In the genomic region with DNA sequence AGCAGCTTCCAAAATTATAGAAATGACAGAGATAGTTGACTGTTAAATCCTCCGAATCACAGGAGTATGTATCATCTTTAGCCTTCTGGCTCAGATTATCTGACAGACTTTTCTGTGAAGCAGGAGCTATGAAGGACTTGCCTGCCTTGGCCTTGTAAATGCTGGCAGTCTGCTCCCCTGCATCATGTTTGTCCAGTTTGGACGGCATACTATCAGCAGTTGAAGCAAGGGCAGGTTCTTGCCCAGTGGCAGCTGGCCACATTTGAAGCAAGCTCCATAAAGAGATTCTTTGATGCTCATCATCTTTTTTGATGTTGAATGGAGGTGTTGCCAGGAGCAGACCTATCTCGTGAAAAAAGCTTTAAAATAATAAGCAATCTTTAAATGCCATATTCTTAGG, we compare ENCODE assay signal across 15 mouse cellular contexts. TPM values are rescaled to one million over a fixed set of nuclear protein-coding genes. Genes with fewer than 3 reads are reported as not detected.
A peak's percentile ranks its signal among the peaks of the same experiment; 100 is the strongest.
DNase-seq lines count a peak whose midpoint lies in the region.
"Had no signal": no experiment of that assay in that cellular context is flagged by ENCODE, and none has a peak within 500 bp of the region (broad histone marks: within the 10 kb centered on the region; RNA-seq: fewer than 3 reads in every experiment).

No protein-coding gene starts in this region.

- peak; percentile 52 for DNase-seq in adrenal gland, adult 2 months
- DNase-seq in adrenal gland, postnatal 25 days: no peak
- DNase-seq in adrenal gland, postnatal 10 days: peak; percentile 43
- DNase-seq in adrenal gland, postnatal 4 days (ENCODE audit: low spot score in 2 of 2): no peak
- DNase-seq in ovary, adult 18-20 months (ENCODE audit: low spot score): peak; percentile 41
- no peak for DNase-seq in ovary, postnatal 10 days (ENCODE audit: low spot score)
- DNase-seq: B cell, adult 2 months; cerebellum, adult 11 months; cerebellum, adult 18-20 months; cerebellum, adult 8-10 months; cerebellum, adult 9-11 months; cerebellum, postnatal 14 days; cerebellum, postnatal 36 days; embryo, embryonic 11 days had no signal

RNA-seq across cellular contexts. Expression of gene Psmb4, which starts 7.3 kb away (rescaled TPM):
- 100 to 1,000 TPM; 203 to 297 TPM for total RNA-seq in adrenal gland, adult 2 months (2021)
- 236 and 248 TPM in 2 replicates for polyA plus RNA-seq in adrenal gland, adult 2 months (2012; rRNA removed)
- 312 and 325 TPM in 2 replicates for total RNA-seq in adrenal gland, postnatal 25 days (2021)
- total RNA-seq in adrenal gland, postnatal 10 days (2021): 100 to 1,000 TPM; 283 to 296 TPM
- 100 to 1,000 TPM; 326 to 345 TPM for total RNA-seq in adrenal gland, postnatal 4 days (2021)

RNA-seq across cellular contexts. Expression of gene Selenbp1, which starts 38.8 kb away (rescaled TPM):
- 10 to 100 TPM; 47.5 to 52.7 TPM for total RNA-seq in adrenal gland, adult 2 months (2021)
- 102 and 126 TPM in 2 replicates for polyA plus RNA-seq in adrenal gland, adult 2 months (2012; rRNA removed)
- 59.0 and 88.0 TPM in 2 replicates for total RNA-seq in adrenal gland, postnatal 25 days (2021)
- total RNA-seq in adrenal gland, postnatal 10 days (2021): 10 to 100 TPM; 73.8 to 78.3 TPM
- total RNA-seq in adrenal gland, postnatal 4 days (2021): 10 to 100 TPM; 50.8 to 55.9 TPM

RNA-seq across cellular contexts. Expression of gene Pogz, which starts 56.7 kb away (rescaled TPM):
- 10 to 100 TPM; 27.0 to 36.2 TPM for total RNA-seq in adrenal gland, adult 2 months (2021)
- polyA plus RNA-seq in adrenal gland, adult 2 months (2012; rRNA removed): 27.6 and 35.8 TPM in 2 replicates
- total RNA-seq in adrenal gland, postnatal 25 days (2021): 41.9 and 46.1 TPM in 2 replicates
- total RNA-seq in adrenal gland, postnatal 10 days (2021): 10 to 100 TPM; 24.8 to 41.9 TPM
- total RNA-seq in adrenal gland, postnatal 4 days (2021): 10 to 100 TPM; 59.0 to 63.0 TPM

RNA-seq across cellular contexts. Expression of gene Rfx5, which starts 59.8 kb away (rescaled TPM):
- 10 to 100 TPM; 17.2 to 30.1 TPM for total RNA-seq in adrenal gland, adult 2 months (2021)
- 10.8 and 13.5 TPM in 2 replicates for polyA plus RNA-seq in adrenal gland, adult 2 months (2012; rRNA removed)
- 27.5 and 36.2 TPM in 2 replicates for total RNA-seq in adrenal gland, postnatal 25 days (2021)
- 10 to 100 TPM; 20.2 to 31.4 TPM for total RNA-seq in adrenal gland, postnatal 10 days (2021)
- 10 to 100 TPM; 35.8 to 37.6 TPM for total RNA-seq in adrenal gland, postnatal 4 days (2021)
- polyA plus RNA-seq: erythroblast, embryonic 14.5 days had no signal

Comparison
In these comparisons a context has a peak if more than half of its experiments do, and no peak if none do; other contexts are left out.
1. DNase-seq: peak in adrenal gland, adult 2 months (single experiment), adrenal gland, postnatal 10 days (single experiment) and ovary, adult 18-20 months (single experiment); none in adrenal gland, postnatal 25 days (single experiment), adrenal gland, postnatal 4 days (0 of 2) and ovary, postnatal 10 days (single experiment).